Mouse (Mus musculus) liver, embryonic 14.5 days (tissue): ENCODE results near the gene Gm4792.

Source experiments
- CTCF ChIP-seq: IDR thresholded peaks from 2 replicates; pipeline ENCODE4 v1.5.1; 2016; ENCODE audit warnings: antibody characterized with exemption, low read depth, control low read depth
- EP300 ChIP-seq: IDR thresholded peaks from 2 replicates; pipeline ENCODE4 v1.6.1; 2016; ENCODE audit warnings: antibody characterized with exemption, low read depth

- TF ChIP-seq CTCF (no peak), EP300 (no peak)
Observed at GRCm38 (mm10) chr10:94318574-94318973, 20.1 kb upstream of the Gm4792 start.
